Mouse (Mus musculus): ENCODE data around the gene Tmem39a.

Tmem39a gene

DNA sequence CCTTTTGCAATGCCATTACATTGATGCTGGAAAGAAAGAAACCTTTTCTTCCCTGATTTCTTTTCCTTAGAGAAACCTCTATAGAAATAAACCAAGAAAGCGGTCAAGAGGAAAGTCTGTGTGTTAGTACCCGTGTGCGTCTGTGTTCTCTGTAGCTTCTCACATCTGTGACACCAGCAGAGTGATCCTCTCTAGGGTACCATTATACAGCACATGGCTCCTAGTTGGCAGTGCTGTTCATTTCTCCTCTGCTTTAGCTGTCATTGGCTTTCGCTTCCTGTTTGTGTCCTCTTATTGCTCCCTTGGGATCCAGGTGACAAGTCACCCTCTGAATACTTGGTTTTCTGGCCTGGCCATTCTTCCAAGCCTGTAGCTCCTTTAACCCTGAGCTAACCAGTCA, 29.1 kb downstream of the Tmem39a start:
- DNase-seq (ENCODE audit: low spot score in 2 of 2) = no peak

DNA sequence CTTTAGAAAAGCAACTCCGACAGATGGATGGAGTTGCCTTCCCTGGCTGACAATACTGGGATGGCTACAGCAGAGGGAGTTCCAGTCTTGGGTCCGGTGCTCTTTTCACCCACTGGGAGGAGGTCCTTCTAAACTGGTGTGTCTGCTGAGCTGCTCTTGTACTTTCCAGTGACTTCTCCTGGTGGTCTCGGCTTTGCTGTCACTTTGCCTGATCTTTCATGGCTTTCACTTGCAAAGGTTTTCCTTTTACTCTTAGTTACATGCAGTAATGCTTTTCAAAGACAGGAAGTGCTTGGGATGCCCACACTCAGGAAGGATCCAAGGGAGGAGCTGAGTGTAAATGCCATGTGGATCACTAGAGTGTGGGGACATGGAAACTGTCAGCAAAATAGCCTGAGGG, 33.0 kb downstream of the Tmem39a start:
- DNase-seq (ENCODE audit: low spot score in 2 of 2) = no peak

DNA sequence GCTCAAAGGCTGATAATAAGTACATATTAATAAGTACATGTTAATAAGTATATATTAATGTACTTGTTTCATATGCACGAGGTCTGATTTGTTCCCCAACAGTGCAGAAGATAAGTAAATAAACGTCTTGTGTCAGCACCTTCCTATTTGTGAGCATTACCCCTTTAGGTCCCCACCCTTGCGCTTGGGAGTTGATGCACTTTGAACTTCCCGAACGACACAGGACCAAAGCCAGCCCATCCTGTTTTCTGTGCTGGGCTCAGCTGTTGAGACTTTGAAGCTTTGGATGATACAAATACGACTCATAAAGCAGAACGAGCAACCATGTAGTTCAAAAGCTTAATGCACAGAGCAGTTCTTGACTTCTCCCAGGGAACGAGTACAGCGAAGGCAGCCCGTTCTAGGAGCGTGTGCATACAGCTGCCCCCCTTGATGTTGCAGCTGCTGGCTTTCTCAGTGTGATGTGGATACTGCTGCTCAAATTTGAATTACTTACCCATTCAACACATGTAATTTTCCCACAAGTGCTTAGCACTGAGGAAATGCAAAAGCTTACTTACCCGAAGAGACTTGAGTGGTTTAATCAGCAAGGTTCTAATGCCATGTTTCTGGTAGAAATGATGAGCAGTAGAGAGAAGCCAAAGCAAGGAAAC, 33.7 kb downstream of the Tmem39a start:
- no peak for DNase-seq (ENCODE audit: low spot score in 2 of 2)

DNA sequence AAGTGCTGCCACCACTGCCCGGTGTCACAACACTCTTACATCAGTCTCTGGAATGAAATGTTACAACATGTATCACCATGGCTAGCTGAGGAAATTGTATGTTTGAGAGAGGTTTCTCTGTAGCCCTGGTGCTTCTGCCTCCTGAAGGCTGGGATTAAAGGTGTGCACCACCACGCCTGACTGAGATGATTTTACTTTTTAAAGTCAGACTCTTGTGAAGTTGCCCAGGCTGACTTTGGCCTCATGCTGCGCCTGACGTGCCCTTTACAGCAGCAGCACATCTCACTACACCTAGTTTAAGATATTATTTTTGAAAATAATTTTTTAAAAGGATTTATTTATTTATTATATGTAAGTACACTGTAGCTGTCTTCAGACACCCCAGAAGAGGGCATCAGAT, 34.4 kb downstream of the Tmem39a start:
- no peak for DNase-seq (ENCODE audit: low spot score in 2 of 2)

DNA sequence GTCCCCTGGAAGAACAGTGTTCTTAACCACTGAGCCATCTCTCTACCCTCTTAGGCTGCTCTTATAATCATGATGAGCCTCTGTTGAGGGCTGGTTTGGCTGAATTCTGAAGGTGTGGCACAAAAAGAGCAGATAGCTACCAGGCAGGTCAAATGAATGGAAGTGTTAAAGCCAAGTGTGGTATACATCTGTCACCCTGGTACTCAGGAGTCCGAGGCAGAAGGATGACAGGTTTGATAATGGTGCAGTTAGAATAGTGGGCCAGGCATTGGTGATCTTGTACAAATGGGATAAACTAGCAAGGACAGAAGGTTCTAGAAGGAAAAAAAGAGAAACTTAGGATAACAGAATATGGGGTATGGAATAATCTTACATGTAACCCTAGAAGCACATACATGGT, 35.9 kb downstream of the Tmem39a start:
- DNase-seq (ENCODE audit: low spot score in 2 of 2) = no peak

DNA sequence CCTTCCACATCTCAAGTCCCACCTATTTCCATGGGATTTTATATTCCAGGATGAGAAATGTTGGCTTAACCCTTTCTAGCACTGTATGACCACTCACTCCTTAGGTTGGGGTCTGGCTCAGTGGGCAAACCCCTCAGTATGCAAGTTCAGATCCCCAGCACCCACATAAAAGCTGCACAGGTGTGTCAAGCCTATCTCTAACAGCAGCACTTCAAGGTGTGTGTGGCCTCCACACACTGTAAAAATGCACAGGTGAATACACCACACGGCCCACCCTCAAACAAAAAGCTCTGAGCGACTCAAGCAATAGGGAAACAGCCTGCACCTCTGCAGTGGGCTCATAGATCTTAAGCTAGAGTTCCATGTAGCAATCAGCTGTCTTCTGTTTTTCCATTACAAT, 37.6 kb downstream of the Tmem39a start:
- DNase-seq (ENCODE audit: low spot score in 2 of 2) = no peak

DNA sequence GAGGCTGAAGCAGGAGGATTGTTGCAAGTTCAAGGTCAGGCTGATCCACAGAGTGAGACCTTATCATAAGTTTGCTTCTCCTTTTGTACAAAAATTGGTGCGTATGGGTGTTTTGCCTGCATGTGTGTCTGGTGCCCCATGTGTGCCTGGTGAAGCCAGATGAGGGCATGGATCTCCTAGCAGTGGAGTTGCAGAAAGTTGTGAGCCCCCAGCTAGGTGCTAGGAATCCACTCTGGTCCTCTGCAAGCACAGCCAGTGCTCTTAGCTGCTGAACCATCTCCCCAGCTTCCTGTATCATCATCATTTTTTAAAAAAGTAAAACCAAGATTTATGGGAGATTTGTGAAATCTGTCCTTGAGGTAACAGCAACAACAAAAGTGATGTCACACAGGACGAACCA, 38.2 kb downstream of the Tmem39a start:
- no peak for DNase-seq (ENCODE audit: low spot score in 2 of 2)

DNA sequence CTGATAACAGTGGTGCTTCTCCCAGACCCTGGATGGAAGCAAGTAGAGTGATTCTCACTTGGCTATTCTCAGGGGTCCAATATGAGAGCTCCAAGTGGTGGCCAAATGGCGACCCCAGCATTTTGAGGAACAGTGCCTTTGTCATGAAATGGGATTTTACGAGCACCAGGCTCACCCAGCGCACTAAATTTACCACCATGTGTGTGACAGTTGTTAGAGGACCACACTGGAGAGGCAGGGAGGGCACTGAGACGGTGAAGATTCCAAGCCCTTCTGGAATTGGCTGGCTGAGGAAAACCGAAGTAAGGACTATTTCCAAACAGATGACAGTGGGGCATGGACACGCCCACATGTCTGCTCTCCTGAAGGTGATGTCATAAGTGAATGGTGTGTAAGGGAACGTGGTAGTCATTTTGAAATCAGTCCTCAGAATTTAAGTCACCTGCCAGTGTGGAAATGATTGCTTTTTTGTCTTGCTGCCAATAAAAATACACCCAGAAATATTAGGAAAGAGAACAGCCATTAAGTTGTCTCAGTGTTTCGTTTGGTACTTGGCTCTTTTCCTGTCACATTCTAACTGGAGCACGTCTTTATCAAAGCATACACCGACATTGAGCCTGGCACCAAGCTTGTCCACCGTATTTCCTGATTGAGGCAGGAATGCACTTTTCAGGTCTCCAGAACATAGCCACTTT, 40.6 kb downstream of the Tmem39a start:
- DNase-seq (ENCODE audit: low spot score in 2 of 2) = no peak

DNA sequence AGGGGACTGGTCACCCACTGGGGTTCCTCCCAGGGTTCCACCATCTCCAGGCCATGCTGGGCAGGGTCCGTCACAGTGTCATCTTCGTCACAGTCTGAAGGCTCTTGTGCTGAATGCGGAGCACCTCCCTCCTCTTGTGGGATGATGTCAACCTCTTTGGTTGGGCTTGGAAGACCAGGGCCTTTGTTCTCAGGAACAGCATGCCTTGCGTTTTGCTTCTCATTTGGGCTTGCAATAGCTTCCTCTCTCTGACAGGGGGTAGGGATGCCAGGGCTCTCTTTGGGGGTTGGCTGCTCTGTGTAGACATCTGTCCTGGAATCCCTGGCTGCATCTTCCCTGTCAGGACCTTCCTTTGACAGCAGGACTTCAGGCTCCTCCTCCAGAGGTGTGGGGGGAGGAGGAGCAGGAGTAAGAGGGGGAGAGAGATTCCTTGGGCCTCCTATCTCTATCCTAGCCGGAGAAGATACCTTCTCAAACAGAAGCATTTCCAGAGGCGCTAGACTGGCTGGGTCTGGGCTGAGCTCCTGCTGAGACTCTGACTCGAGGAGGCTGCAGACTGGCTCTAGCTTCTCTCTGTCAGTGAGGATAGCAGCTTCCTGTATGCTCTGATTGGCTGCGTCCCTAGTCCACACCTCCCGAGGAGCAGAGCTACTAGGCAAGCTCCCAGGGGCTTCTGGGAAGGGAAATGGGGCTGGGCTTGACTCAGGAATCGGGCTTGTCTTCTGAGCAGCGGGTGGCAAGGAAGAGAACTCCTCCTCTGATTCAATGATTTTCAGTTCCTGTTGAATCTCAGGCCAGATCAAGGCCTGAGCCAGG, 44.7 kb downstream of the Tmem39a start:
- peak in 1 of 2 experiments; percentile 47 for DNase-seq (ENCODE audit: low spot score in 2 of 2)

DNA sequence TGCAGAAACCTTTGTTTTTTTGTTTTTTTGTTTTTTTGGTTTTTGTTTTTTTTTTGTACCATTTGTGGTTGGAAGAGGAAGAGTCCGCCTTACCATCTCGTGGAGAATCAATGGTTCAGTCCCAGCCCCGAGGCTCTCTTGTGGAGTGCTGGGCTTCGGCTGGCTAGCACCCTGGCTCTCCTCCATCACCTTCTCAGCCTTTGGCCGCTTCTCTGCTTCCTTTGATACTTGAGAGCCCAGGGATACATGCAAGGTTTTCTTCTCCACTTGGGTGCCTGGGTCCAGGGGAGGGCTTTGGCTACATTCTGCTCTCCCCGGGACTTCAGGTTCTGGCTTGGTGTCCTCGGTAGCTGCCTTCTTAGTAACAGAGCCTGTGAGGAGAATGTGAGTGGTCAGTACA, 48.0 kb downstream of the Tmem39a start:
- DNase-seq (ENCODE audit: low spot score in 2 of 2) = no peak

DNA sequence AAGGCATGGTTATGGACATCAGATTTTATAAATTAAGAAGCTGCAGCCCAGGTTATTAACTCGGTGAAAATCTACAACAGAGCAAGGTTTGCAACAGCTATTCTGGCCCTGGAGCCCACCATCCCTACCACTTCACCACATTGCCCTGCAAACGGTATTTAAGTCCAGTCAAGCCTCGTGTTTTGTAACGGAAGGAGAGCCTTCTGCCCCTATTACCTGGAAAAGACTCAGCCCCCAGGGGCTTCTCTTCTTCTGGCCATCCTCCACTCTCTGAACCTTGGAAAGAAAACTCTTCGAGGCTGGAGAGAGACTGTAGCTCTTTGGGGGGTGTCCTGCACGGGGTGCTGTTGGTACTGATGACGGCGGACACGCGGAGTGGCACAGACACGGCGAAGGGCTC, 50.2 kb downstream of the Tmem39a start:
- DNase-seq (ENCODE audit: low spot score in 2 of 2) = no peak

DNA sequence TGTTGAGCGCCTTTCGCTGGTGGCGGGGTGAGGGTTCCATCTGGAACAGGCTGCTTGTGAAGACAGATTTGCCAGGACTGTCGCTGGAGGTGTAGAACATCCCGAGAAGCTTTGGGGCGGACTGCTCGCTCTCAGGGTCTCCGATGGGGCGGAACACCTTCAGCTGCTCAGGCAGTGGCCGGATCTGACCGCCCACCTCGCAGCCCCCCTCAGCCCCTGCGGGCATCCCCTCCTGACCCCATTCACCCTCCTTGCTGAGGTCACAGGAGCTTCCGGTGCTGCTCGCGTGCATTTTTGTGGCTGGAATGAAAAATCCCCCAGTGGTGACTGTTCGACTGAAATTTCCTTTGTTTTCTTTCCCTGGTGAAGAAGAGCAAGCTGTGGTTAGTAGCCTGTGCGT, 50.6 kb downstream of the Tmem39a start:
- no peak for DNase-seq (ENCODE audit: low spot score in 2 of 2)

DNA sequence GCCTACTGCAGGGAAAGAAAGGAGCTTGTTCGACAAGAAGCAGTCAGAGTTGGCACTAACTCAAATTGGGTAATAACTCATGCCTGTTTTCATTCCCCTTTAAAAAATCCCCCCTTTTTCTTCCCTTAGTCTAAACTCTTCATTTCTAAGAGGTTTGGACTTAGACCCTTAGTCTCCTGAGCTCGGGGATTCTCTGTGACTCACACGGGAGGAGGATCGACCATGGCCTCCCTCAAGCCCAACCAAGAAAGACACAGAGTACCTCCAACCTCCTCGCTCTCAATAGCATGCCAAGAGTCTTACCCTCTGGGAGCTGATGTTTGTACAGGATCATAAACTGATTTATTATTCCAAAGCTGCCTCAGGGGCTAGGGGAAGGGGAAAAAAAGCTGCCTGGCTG, 54.1 kb downstream of the Tmem39a start:
- no peak for DNase-seq (ENCODE audit: low spot score in 2 of 2)

DNA sequence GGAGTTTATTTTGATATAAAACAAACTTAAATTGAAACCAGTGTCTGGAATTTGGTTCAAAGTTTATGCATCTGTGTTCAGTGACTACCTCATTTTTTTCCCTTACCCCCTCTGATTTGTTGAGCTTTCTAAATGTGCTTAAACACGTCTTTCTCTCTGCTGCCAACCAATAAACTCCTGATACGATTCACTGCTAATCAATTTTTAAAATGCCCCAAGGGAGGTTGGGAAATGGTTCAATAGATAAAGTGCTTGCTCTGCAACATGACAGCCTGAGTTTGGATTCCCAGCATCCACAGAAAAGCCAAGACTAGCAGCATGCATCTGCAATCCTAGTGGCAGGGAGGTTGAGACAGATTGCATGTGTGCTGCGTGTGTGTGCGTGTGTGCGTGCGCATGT, 55.1 kb downstream of the Tmem39a start:
- no peak for DNase-seq (ENCODE audit: low spot score in 2 of 2)

DNA sequence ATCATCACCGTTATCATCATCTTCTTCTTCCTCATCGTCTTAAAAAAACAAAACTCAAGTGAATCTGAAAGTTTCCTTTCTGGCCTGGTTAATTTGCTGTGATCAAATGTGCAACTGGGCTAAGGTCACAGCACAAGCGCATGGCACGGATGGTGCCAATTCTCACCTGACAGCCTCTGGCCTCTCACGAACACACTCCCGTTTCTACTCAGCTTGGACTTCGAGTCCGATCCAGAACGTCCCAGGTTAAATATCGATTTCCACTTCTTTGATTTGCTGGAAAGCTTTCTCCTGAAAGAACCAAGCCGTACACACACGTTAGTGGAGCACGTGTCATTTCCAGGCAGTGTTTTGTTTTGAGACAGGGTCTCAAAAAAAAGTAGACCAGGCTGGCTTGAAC, 59.5 kb downstream of the Tmem39a start:
- DNase-seq (ENCODE audit: low spot score in 2 of 2) = no peak

DNA sequence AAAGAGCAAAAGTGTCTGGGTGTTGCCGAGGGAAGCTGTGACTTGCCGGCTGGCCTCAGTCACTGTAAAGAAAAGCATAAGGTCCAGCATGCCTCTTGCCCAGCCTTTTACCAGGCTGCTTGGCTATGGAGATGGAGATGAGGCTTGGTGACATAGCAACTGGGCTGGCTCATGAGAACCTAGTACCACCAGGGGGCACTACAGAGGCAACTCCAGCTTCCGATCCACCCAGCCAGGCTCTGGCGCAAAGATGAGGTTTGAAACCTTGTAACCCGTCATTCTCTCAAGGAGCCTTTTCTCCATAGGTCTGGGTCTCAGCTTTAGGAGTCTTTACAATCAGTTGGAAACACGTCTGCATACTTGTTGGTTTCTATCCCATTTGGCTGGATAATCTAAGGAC, 60.6 kb downstream of the Tmem39a start:
- DNase-seq (ENCODE audit: low spot score in 2 of 2) = peak; percentile 56 to 71

DNA sequence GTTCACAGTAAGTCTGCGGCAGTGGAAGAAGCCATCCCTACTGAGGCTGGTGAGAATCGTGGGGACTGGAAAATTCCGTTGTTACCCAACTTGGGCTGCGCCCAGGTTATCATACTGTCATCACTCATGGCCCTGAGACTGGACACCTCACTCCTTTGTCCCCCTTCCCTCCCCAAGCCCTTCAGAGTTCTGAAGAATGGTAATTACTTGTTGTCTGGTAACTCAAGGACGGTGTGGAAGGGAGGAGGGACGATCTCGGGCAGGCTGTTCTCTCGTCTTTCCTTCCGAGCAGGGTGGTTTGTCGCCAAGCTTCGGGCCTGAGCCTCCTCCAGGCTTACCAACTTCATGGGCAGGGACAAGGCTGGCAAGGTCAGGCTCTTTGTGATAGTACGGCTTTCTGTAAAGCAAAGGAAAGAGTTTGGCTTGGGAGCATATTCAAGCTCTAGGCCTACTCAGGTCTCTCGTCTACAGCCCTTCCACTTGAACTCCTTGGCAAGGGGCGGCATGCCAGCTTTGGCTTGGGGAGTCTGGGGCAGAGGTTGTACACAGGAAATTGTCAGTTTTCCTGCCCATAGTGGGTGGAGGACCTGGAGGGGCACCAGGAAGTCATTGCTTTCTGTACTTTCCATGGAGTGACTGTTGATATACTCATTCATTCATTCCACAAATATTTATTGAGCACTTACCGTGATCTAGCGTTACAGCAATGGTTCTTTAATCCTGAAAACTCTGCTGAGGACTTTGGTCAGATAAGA, 62.4 kb downstream of the Tmem39a start:
- no peak for DNase-seq (ENCODE audit: low spot score in 2 of 2)

DNA sequence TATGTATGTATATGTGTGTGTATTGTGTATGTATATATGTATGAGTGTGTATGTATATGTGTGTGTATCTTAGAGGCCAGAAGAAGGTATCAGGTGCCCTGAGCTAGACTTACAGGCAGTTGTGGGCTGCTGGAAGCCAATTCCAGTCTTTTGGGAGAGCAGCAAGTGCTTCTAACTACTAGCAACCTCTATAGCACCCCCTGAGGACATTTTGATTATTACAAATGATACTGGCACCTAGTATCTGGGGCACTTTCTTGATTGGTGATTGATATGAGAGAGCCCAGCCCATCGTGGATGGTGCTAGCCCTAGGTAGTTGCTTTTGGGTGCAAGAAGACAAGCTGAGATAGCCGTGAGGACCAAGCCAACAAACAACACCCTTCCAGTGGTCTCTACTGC, 63.8 kb downstream of the Tmem39a start:
- DNase-seq (ENCODE audit: low spot score in 2 of 2) = no peak

DNA sequence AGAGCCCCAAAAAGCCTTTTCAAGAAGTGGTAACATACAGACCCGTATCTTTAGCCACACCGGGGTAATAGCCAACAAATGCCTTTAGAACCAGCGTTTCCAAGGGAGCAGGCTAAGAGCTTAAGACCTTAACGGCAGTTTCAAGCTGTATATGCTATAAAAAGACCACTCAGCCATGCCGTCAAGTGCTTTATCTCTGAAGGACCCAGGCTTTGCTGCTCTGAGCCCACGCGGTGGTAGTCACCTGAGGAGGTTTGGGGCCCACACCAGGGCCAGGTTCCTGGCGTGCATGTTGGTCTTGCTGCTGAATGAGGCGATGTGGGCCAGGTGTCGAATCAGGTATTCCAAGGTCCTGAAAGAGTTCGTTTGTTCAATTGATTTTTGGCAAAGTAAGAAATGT, 65.8 kb downstream of the Tmem39a start:
- DNase-seq (ENCODE audit: low spot score in 2 of 2) = no peak

DNA sequence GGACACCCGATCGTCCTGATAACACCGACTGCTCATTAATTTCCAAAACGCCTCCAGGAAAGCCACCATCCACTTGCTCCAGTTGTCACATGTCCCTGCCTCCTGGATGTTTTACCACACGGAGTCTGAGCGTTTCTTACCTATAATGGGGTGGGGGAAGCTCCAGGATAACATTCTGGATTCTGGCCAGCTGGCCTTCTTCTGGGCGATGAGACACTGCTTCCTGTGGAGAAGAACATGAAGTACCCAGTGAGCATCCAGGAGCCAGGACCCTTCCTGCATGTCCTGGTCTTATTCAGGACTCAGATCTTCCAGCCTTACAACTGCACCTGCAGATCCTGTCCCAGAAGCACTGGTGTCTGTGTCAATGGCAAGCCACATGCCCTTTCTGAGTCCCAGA, 66.9 kb downstream of the Tmem39a start:
- no peak for DNase-seq (ENCODE audit: low spot score in 2 of 2)

DNA sequence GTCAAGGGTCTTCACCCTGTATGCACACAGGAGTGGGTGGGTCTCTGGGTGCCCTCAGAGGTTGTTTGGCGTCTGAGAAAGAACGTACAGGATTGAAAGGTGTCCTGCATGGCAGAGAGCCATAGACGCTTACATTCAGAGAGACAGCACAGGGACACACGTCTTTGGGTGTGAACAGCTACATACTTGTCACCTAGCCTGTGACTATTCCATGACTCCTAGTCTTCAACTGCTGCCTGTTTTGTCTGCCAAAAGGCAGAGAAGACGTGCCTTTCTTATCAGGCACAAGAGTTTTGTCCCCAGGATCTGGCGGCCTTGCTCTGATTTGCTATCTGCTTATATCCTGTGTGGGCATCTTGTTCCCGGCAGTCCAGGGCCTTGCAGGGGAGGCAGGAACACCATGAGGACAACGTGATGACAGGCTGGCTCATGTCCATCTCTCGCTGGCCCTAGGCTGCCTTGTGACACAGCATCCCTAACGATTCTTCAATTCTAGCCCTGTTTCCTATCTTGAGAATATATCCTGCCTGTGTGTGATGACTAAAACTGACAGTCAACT, 67.4 kb downstream of the Tmem39a start:
- DNase-seq (ENCODE audit: low spot score in 2 of 2) = no peak

DNA sequence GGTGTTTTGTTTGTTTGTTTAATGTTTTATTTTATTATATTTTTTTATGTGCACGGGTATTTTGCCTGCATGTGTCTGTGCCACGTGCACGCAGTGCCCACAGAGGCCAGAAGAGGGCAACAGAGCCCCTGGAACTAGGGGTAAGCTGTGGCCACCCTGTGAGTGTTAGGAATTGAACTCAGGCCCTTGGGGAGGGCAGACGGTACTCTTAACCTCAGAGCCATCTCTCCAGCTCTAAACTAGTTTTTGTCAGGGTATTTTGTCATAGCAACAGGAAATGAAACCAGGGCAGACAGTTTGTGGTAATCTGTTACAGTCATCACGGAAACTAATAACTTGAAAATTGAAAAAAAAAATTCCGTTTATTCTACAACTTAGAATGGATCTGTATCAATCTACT, 73.6 kb downstream of the Tmem39a start:
- DNase-seq (ENCODE audit: low spot score in 2 of 2) = peak; percentile 38 to 69

Data from urinary bladder, postnatal 36 days (tissue).